Mouse (Mus musculus) ES-Bruce4 (cell line): ENCODE data around the gene Scn10a.

Experiments used
- CTCF ChIP-seq: IDR thresholded peaks from one replicate; pipeline ENCODE4 v1.8.1; 2011; ENCODE audit warnings: low read depth, low read length
- EP300 ChIP-seq: IDR thresholded peaks from 2 replicates; pipeline ENCODE4 v1.6.1; 2011; ENCODE audit warnings: low read depth, low read length; ENCODE audit not compliant: insufficient read depth
- POLR2A ChIP-seq: IDR thresholded peaks from one replicate; pipeline ENCODE4 v1.8.1; 2011; ENCODE audit warnings: low read length; ENCODE audit not compliant: insufficient read depth

DNA sequence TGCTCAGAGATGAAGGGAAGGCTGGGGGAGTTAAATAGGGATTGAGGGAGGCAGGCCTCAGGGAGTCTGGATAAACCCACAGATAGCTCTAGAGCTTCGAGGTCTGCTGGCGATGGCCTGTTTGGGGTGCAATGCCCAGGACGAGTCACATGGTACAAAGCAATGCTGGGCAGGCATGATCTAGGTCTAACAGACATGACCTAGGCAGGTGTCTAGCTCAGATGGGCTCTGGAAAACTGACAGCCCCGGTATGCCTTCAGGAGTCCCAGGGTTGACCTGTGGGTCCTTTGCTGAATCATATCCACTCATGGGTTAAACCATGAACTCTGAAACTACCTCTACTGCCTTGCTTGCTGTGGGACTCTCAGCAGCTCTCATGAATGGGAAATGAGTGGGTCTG, 7.9 kb upstream of the Scn10a start:
- TF ChIP-seq POLR2A (no peak), CTCF (no peak), EP300 (no peak)
